Mouse (Mus musculus) common myeloid progenitor, adult 5-6 weeks (primary cell): Measurements from ENCODE around the gene Nudt4. TPM values are rescaled to one million over a fixed set of nuclear protein-coding genes. Genes with fewer than 3 reads are reported as not detected.
A peak's percentile ranks its signal among the peaks of the same experiment; 100 is the strongest.
"Not testable (repeated sequence)": the region's sequence is repeated elsewhere in the genome, so short reads cannot be mapped to it uniquely, and the experiment has no call there.

ENCODE experiments used
- ATAC-seq: replicated peaks from 2 replicates; pipeline ENCODE4 v1.8.0; 2016; ENCODE audit warnings: low read depth, mild to moderate bottlenecking, moderate TSS enrichment, inconsistent platforms; ENCODE audit not compliant: poor library complexity, severe bottlenecking
- total RNA-seq: library from RNA; stranded (forward); fragments of 200-1000, 187-1606 nt; gene quantifications from 2 replicates; pipeline ENCODE4 v1.2.3, GENCODE M21; 2017

Nudt4 gene
- total RNA-seq, 1 experiment from 2014 or later: 54.6 TPM

DNA sequence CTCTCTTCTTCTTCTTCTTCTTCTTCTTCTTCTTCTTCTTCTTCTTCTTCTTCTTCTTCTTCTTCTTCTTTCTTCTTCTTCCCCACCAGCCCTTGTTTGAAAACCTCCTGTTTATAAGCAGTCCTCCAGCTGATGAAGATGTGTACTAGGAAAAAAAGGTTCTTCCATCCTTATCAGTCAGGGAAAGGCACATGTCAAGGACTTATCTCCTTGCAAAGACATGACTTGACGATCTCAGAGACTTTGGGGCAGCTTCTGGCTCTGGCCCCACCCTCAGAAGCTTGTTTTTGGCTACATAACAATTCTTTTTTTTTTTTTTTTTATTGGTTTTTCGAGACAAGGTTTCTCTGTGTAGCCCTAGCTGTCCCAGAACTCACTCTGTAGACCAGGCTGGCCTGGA is 5.5 kb upstream of the Nudt4 start:
- ATAC-seq: peak; percentile 69

DNA sequence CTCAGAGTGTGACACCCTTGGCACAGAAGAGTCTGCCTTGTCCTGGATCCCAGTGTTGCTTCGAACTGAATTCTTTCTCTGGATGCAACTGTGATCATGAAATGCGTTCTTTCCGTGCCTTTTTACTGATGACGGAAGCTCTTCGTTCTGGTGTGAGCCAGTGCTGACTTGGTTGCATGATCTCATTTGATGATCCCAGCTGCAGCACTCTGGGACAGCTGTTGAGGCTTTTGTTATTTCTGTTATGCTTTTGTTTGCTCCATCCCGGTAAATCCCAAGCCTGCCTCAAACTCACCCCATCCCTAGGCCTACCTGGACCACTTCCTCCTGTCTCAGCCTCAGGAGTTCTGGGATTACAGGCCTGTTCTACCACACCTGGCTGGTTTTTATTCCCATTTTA is 4.1 kb upstream of the Nudt4 start:
- ATAC-seq: no peak

- ATAC-seq: no peak
These were observed 3.6 kb upstream of the Nudt4 start for GRCm38 (mm10) chr10:95567550-95567949.

DNA sequence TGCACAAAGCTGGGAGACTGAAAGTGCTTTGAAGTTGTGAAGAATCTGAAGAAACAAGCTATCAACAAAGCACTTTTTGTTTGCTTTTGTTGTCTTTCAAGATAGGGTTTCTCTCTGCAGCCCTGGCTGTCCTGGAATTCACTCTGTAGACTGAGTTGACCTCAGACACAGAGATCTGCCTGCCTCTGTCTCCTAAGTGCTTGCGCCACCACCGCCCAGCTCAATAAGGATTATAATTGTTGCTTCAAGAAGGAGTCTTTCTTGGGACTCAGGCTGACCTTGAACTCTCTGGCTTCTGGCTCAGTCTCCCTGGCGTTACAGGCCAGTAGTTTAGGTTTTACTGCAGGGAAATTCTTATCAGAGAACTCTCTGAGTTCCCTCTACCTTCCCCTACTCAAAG is 2.8 kb upstream of the Nudt4 start:
- no peak for ATAC-seq

DNA sequence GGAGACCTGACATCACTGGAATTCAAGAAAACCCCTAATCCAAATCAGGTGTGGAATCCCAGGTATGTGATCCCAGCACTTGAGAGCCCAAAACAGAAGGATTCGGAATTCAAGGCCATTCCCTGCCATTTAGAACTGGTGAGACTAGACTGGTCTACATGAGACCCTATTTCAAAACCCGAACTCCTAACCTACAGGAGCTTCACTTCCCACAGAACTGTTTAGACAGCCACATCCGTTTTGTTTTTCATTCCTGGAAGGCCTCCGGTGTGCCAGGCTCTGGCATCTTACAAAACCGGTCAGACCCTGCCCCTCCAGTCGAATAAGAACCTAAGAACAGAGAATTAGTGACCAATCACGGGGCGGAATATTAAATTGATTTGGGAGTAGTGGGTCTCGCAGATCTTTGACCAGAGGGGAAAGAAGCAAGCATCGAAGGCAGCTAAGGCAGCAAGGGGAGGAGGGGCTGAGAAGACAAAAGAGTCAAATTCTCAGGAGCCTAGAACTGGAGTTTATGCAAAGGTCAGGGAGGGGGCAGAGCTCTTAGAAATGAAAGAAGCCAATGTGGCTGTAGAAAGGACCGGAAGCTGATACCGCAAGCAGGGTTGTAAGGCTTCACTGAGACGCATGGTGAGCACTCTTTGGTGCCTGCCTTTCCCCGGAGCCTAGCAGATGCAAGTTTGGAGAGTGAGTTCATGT is 1.4 kb upstream of the Nudt4 start:
- peak; percentile 55 for ATAC-seq

- peak; percentile 16; the same call in 1 of the 2 replicates for ATAC-seq
These were observed 796 bp downstream of the Nudt4 start for GRCm38 (mm10) chr10:95562859-95563841.

DNA sequence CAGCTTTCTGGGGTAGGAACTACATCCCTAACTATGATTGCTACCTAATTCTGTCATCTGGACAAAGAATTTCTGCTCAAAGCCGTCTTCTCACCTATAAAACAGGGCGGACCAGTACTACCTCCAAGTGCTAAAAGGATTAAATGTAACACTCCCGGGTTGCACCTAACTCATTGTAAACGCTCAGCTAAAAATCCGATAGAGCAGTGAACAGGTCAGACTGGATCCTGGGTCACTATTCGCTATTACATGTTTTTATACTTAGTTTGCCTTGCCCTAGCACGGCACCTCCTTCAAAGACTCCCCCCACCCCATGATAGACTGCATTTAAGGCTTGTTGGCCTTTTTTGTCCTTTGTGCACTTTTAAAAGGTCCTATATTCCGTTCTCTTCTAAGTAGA is 1.6 kb downstream of the Nudt4 start:
- ATAC-seq: no peak

DNA sequence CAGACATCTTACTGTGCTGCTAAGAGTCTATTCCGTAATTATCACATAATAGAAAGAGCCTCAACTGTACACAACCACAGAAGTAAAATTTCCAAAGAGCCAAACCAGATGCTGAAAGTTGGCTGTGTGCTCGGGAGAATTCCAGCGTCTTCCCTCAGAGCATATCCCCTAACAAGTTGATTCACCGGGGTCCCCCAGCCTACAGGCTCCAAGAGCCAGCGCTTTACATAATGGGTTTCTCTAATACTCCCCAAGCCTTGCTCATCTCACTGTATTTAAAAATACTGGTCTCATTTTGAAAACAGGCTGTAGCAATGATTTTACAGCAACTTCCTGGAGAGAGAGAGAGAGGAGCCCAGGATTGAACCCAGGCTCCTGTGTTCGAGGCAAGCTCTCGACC is 2.3 kb downstream of the Nudt4 start:
- no peak for ATAC-seq

- no peak for ATAC-seq
These were observed 3.5 kb downstream of the Nudt4 start for GRCm38 (mm10) chr10:95560394-95560983.

GRCm38 (mm10) chr10:95559426-95559825 is 4.5 kb downstream of the Nudt4 start:
- no peak for ATAC-seq

DNA sequence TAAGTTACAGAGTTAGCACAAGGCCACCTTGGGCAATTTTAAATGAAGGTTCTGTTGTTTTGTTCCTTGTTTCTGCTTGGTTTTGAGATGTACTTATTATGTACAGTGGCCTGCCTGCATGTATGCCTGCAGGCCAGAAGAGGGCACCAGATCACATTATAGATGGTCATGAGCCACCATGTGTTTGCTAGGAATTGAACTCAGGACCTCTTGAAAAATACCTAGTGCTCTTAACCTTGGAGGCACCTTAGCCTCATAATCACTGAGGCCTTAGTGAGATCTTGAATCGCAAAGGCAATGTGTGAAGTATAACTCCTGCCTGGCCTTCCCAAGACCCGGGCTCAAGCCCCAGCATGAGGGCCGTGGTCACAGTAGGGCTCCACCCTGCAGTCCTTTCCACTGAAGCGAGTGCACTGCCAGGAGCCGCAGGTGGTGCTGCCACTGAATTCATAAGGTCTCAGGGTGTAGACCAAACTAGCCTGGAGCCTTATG is 6.6 kb downstream of the Nudt4 start:
- ATAC-seq: peak; percentile 47

DNA sequence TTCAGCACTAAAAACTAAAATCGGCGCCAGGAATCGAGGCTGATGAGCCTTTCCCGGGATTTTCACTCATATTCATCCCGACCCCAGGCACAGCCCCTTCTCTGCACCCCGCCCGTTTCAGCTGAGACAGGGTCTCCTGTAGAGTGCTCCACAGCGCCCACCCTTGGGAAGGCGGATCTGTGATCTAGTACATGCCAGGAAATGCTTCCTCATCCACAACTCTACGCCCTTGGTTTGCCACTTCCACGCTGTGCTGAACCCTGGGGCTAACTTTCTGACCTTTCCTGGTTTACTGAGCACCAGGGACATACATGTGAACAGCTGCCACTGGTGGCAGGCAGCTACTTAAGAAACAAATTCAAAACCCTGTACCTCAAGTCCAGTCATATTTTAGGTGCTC is 8.1 kb downstream of the Nudt4 start:
- ATAC-seq: no peak

DNA sequence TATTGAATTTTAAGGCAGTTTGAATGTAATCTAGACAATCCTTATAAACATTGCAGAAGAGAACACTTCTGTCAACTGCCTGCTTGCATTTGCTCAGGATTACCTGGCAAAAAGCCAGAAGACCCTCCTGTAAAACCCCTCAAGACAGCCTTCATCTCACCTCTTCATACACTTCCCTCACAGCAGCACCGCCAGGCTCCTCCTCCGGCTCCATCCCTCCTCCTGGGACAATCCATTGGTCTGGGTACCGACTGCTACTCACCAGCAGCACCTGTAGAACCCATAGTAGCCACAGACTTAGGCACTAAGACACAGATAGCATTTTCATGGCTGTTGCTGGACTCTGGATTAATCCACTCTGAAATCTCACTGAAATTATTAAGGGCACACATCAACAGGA is 11.6 kb downstream of the Nudt4 start:
- no peak for ATAC-seq

- no peak for ATAC-seq
These were observed 12.2 kb downstream of the Nudt4 start for GRCm38 (mm10) chr10:95551752-95552151.

DNA sequence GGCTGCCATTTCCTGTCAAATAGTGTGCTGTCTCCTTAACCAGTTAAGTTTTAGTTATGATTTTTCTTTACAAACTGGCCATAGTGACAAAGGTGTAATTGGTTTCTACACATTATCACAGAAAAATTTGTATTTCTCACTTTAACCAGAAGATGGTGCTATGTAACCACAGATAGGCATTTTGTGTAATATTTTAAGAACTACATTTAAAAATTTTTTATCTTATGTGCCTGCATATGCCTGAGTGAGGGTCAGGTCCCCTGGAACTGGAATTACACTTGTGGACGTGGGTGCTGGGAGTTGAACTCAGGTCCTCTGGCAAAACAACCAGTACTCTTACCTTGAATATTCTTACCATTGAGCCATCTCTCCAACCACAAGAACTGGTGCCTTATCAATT is 13.4 kb downstream of the Nudt4 start:
- ATAC-seq: peak; percentile 64

DNA sequence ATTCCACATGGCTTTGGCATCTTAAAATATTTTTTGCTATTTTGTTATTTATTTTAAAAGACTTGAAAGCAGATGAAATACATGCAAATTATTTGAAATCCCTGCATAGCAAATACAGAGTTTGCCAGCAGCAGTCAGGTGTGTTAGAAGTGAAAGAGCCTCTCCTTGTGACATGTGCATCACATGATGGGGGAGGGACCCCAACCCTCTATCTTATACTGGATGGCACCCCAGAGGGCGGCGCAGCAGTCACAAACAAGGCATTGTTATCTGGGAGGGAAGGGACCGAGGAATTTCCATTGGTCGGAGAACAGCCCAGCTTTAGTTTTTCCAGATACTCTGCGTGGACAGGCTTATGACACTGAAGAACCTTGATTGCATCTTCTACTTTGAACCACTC is 14.9 kb downstream of the Nudt4 start:
- ATAC-seq: not testable (repeated sequence)

GRCm38 (mm10) chr10:95548154-95548826 is 15.7 kb downstream of the Nudt4 start:
- ATAC-seq: no peak

- no peak for ATAC-seq
These were observed 17.8 kb downstream of the Nudt4 start for GRCm38 (mm10) chr10:95546178-95546577.

GRCm38 (mm10) chr10:95545051-95545450 is 18.9 kb downstream of the Nudt4 start:
- no peak for ATAC-seq

DNA sequence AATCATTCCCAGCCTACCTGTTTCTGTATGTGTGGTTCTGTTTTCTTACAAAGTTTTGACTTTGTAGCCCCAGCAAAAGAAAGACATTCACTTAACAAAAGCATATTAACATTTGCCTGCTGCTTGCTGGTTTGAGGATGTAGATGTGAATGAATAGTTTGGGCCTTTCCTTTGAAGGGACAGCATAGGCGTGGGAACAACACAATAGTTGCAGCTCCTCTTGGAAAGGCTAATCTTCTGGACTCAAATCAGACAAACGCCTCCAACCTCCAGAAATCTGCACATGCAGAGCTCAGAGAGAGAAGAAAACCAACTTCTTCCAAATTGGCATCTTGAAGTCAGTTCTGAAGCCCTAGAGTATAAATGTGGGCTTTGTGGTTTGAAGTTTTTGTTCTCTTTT is 19.3 kb downstream of the Nudt4 start:
- ATAC-seq: no peak
